Mouse (Mus musculus) layer of hippocampus, adult 8-10 months (tissue): ENCODE measurements around the gene Espl1. TPM values are rescaled to one million over a fixed set of nuclear protein-coding genes. Genes with fewer than 3 reads are reported as not detected.

Experiments used
- DNase-seq, 2 experiments: peaks; one replicate each; pipeline ENCODE4 v3.0.0; 2022; ENCODE audit warnings: low spot score in 2 of 2
- total RNA-seq, 4 experiments: library from RNA; stranded (reverse); gene quantifications; 2 replicates each; pipeline ENCODE4 v1.2.4; 2022

Espl1 gene
- 1 to 10 TPM in 2 of 4 experiments, under 1 TPM in 2; 0.67 to 2.4 (median 1.1) TPM for total RNA-seq

- peak; percentile 89 to 91 for DNase-seq
Measured at GRCm38 (mm10) chr15:102295633-102296367, at the start of gene Espl1. Gene Espl1, plus strand, starts transcription at chr15:102296266.

DNA sequence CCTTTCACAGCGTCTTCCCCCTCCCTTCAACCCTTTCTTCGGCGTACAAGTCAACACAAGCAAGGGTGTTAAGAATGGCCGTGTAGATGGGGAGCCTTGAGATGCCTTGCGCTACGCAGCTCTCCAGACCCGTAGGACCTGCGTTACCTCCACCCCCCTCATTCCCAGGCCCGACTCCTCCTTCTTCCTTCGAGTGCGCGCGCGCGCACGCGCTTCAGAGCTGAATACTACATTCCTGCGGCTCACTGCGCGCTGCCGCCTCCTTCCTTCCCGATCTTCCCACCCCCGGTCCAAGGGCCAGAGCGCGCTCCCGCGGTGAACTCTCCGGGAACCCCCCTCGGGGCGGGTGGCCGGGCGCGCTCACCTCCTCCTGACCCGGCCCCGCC, 49.2 kb upstream of the Espl1 start:
- DNase-seq = peak; percentile 85 to 86

GRCm38 (mm10) chr15:102247252-102248130, 48.6 kb upstream of the Espl1 start:
- peak; percentile 43 to 48 for DNase-seq

GRCm38 (mm10) chr15:102248131-102248811, 47.8 kb upstream of the Espl1 start:
- no peak for DNase-seq

- no peak for DNase-seq
Measured at GRCm38 (mm10) chr15:102248812-102249191, 47.3 kb upstream of the Espl1 start.

- DNase-seq = no peak
Measured at GRCm38 (mm10) chr15:102249251-102249691, 46.8 kb upstream of the Espl1 start.

GRCm38 (mm10) chr15:102249967-102250366, 46.1 kb upstream of the Espl1 start:
- no peak for DNase-seq

- DNase-seq = no peak
Measured at GRCm38 (mm10) chr15:102250521-102250920, 45.5 kb upstream of the Espl1 start.

DNA sequence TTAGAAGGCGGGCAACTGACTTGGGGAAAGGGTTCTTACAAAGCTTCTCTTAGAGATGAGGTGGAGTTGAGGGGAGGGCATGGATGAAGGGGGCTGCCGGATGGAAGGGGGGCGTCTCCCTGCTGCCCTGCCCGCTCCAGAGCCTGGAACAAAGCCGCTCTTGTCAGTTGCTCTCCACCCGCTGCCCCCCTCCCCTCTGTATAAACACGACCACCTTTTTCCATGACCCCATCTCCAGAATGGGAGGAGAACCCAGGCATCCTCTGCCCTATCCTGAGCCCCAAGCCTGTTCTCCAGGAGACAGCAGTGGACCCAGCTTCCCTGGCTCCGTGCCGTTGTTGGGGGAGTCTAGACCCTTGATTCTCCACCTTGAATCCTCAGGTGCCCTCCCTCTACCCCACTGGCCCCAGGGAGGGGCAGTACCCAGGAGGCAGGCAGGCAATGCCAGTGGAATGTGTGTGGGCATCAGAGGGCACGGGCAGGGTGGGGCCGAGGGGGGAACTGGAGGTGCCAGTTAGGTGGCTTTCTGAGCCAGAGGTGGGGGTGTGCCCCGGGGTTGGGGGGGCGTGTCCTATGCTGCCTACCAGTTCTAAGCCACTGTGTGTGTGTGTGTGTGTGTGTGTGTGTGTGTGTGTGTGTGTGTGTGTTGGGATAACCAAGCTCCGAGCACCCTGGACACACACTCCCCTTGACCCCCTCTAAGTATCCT, 40.4 kb upstream of the Espl1 start:
- no peak for DNase-seq

DNA sequence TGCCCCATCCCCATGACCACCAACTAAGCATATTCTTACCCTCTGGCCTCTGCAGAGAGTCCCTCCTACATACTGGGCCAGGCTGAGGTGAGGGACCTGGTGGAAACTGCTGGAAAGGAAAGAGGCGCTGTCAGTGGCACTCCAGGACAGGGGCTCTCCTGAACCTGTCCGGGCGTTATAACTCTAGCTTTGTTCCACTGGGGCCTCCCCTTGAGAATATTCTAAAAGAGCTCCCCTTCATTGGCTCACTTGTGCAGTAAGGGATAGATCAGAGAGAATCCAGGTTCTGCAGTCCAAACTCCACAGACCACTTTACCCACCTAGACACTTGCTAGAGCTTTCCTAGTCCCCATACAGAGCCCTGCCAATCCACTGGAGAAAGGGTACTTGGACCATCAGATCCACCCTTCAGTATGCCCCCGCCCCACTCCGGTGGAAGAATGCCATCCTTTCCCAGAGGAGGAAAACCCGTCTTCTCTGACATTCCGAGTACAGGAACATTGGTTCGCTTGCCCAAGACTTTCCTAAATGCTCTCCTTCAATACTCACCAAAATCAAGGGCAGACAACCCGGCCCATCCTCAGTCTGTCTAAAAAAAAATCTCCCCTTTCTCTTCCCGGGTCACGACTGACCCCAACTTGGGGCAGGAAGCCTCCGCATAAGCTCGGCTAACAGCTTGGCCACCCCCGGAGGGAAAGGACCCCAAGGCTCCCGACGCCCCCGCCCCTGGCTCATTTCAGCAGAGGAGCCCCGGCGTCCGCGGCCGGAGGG, 39.5 kb upstream of the Espl1 start:
- no peak for DNase-seq

GRCm38 (mm10) chr15:102257202-102258075, 38.6 kb upstream of the Espl1 start, which contains the start of gene Rarg:
Gene Rarg, minus strand, starts transcription at chr15:102257517.
- DNase-seq = no peak

- DNase-seq = no peak
Measured at GRCm38 (mm10) chr15:102258076-102258470, 38.0 kb upstream of the Espl1 start.

- no peak for DNase-seq
Measured at GRCm38 (mm10) chr15:102258581-102259253, 37.3 kb upstream of the Espl1 start.

DNA sequence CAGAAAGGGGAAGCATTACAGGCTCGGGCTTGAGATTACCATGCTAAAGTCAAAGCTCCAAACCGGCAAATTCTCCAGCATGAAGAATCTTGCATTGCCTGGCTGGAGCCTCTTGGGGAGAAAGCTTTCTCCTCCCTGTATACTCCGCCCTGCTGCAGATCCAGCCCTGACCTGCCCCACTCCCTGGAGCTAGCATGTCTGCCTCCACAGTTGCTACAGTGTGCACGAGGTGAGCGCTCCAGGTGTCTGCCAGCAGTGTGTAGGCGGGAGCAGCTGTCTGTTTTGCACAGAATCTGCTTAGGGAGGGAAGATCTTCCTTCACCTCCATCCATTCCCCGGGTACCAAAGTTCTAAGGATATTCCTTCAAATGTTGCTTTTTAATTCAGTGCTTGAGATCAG, 33.5 kb upstream of the Espl1 start:
- DNase-seq = no peak

DNA sequence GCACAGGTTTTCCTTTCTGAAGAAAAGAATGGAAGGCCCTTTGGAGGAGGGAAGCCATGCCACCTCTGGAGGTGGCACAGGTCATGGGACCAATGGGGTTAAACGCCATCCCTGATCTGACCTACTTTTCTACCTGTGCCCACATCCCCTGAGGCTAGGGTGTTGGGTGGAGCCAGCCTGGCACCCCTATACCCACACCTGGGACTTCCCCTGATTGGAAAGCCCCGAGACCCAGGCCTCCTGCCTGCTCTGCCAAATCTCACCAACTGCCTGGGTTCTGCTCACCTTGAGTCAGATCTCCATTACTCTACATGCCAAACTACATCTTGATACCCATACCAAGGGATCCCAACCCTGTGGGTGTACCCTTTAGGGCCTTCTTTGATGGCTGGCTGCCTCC, 33.0 kb upstream of the Espl1 start:
- no peak for DNase-seq

DNA sequence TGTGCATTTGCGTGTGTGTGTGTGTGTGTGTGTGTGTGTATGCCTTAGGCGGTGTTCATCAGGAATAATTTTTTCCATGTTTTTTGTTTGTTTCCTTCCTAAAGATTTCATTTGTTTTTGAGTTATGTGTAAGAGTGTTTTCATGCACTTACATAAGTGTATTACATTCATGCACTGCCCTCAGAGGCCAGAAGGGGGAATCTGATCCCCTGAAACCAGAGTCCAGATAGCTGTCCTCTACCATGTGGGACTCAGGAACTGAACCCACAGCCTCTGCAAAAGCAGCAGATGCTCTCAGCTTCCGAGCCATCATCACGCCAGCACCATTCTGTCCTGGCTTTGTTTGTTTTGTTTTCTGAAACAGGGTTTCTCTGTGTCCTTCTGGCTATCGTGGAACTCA, 30.5 kb upstream of the Espl1 start:
- no peak for DNase-seq

DNA sequence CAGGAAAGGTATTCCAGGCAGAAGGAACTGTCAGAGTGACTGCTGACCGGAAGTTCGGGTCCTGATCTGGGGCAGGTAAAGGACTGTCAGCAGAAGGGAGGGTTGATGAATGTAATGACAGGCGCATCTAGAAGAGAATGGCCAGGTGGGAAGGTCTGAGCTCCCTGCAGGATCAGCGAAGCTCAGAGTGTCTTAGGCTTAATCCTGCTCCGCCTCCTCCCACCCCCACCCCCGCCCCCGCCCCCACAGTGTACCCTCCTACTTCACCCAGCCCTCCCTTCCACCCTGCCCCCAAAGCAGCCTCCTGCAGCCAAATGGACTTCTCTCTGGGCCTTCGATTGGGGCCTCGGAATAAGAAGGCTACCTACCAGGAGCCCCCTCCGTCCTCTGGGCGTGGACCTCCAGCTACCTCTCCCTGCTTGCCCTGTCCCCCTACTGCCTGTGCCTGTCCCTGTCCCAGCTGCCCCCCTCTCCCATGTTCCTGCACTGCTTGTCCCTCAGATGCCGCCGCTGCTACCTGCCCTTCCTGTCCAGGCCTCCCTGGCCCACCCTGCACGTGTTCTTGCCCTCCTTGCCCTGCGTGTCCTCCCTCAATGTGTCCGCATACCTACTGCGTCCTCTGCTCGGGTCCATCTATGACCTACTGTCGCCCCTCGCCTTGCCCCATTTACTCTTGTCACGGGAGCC, 25.6 kb upstream of the Espl1 start, which contains the start of gene Gm9918:
TSS of gene Gm9918 (plus strand) at position 290 of the 687 bp plus-strand sequence.
- DNase-seq = no peak

GRCm38 (mm10) chr15:102271441-102271840, 24.6 kb upstream of the Espl1 start:
- no peak for DNase-seq
